Mouse (Mus musculus): ENCODE data around the gene Tspyl3.

Tspyl3 gene

GRCm38 (mm10) chr2:153225595-153225953, 333 bp upstream of the Tspyl3 start:
- no peak for DNase-seq

- DNase-seq, result no peak
These were observed 2.7 kb downstream of the Tspyl3 start for GRCm38 (mm10) chr2:153222566-153222965.

GRCm38 (mm10) chr2:153222130-153222529, 3.1 kb downstream of the Tspyl3 start:
- no peak for DNase-seq

- no peak for DNase-seq
These were observed 3.6 kb downstream of the Tspyl3 start for GRCm38 (mm10) chr2:153221620-153222019.

GRCm38 (mm10) chr2:153218516-153218915, 6.7 kb downstream of the Tspyl3 start:
- DNase-seq, result no peak

- DNase-seq, result no peak
These were observed 7.4 kb downstream of the Tspyl3 start for GRCm38 (mm10) chr2:153217826-153218340.

- no peak for DNase-seq
These were observed 9.8 kb downstream of the Tspyl3 start for GRCm38 (mm10) chr2:153215421-153215820.

- DNase-seq, result no peak
These were observed 10.4 kb downstream of the Tspyl3 start for GRCm38 (mm10) chr2:153214771-153215259.

- no peak for DNase-seq
These were observed 11.9 kb downstream of the Tspyl3 start for GRCm38 (mm10) chr2:153213351-153213750.

- no peak for DNase-seq
These were observed 13.8 kb downstream of the Tspyl3 start for GRCm38 (mm10) chr2:153211451-153211850.

- no peak for DNase-seq
These were observed 16.0 kb downstream of the Tspyl3 start for GRCm38 (mm10) chr2:153209286-153209685.

GRCm38 (mm10) chr2:153208149-153208548, 17.1 kb downstream of the Tspyl3 start:
- DNase-seq, result no peak

GRCm38 (mm10) chr2:153202766-153203165, 22.5 kb downstream of the Tspyl3 start:
- no peak for DNase-seq

GRCm38 (mm10) chr2:153199114-153199513, 26.1 kb downstream of the Tspyl3 start:
- no peak for DNase-seq

- DNase-seq, result no peak
These were observed 26.8 kb downstream of the Tspyl3 start for GRCm38 (mm10) chr2:153198485-153198884.

GRCm38 (mm10) chr2:153194255-153194654, 31.0 kb downstream of the Tspyl3 start:
- DNase-seq, result no peak

- DNase-seq, result no peak
These were observed 34.0 kb downstream of the Tspyl3 start for GRCm38 (mm10) chr2:153191242-153191641.

GRCm38 (mm10) chr2:153187848-153188247, 37.4 kb downstream of the Tspyl3 start:
- no peak for DNase-seq

- no peak for DNase-seq
These were observed 39.1 kb downstream of the Tspyl3 start for GRCm38 (mm10) chr2:153186176-153186591.

- no peak for DNase-seq
These were observed 45.3 kb downstream of the Tspyl3 start for GRCm38 (mm10) chr2:153179961-153180360.

GRCm38 (mm10) chr2:153179126-153179860, 45.9 kb downstream of the Tspyl3 start:
- peak; percentile 51 for DNase-seq

GRCm38 (mm10) chr2:153177188-153177587, 48.1 kb downstream of the Tspyl3 start:
- DNase-seq, result no peak

GRCm38 (mm10) chr2:153175995-153176570, 49.2 kb downstream of the Tspyl3 start:
- DNase-seq, result no peak

All from kidney, postnatal 14 days (tissue).